Mouse (Mus musculus) testis, postnatal 14 days (tissue): ENCODE measurements around the gene Cdc16.

Experiments used
- DNase-seq: peaks from one replicate; pipeline ENCODE4 v3.0.0; 2021; ENCODE audit warnings: low spot score

Cdc16 gene

DNA sequence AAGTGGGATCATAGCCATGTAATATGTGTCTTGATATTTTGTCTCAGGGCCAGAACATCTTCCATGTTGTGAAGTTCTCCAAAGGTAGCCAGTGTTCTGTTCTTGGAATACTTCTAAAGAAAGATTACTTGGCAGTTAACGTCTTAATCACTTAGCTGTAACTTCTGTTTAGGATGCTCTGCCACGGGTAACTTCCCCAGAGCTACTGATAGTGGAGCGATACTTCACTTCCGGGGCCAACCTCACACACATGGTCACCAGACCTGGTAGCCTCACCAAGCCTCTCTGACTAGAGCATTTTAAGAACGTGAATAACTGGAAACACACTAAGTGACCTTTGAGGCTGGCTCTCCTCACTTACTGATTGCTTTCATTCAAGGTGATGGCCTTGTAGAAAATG is 42.1 kb downstream of the Cdc16 start:
- DNase-seq, result no peak

DNA sequence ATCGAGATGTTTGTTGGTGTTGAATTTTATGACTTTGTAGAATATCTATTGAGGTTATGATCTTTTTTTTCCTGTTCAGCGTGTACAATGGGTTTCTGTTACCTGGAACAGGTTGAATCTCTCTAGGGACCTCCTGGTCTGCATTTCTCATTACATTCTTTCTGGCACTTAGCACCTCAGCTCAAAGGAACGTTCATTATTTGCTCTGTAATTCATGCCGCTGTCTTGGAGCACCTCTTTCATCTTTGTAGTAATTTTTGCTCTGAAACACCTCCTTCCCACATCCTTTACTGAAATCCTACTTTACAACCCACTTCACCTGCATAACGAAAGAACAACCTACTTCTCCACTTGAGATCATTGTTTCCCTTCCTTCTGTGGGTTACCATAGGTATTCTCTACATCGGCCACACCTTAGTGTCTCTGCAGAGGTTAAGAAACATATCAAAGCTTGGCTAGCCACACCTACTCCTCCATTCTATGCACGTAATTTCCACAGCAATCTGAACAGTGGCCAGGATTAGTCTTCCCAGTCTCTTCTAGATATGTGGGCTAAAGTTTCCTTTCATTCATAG is 71.2 kb downstream of the Cdc16 start:
- no peak for DNase-seq
